Mouse (Mus musculus): ENCODE measurements around the gene Tmem86b. TPM values are rescaled to one million over a fixed set of nuclear protein-coding genes. Genes with fewer than 3 reads are reported as not detected.
A peak's percentile ranks its signal among the peaks of the same experiment; 100 is the strongest.

Gene Tmem86b
- polyA plus RNA-seq, 1 experiment from 2014 or later = 3.5 TPM

- Histone ChIP-seq H3K4me2 (replicated peaks) (no peak overlapping the region), H3K27me3 (no peaks in the 10 kb centered on the region), H3K4me3 (no peak overlapping the region), H3K27ac (no peak overlapping the region), H3K36me3 (peaks cover 51% of the 10 kb centered on the region), H3K4me1 (no peaks in the 10 kb centered on the region), H3K9ac (no peak overlapping the region), H3K9me3 (replicated peaks) (no peaks in the 10 kb centered on the region)
- ATAC-seq (ENCODE audit: low FRiP score) = no peak
- WGBS = 95% methylated on average over 3 of the region's 3 CpGs
Measured at GRCm38 (mm10) chr7:4646806-4647205, 15.6 kb upstream of the Tmem86b start.

- H3K27me3 ChIP-seq = no peaks in the 10 kb centered on the region
- H3K4me2 ChIP-seq (replicated peaks) = no peak overlapping the region
- H3K36me3 ChIP-seq = peaks cover 83% of the 10 kb centered on the region
- H3K4me3 ChIP-seq = no peak overlapping the region
- no peak for ATAC-seq (ENCODE audit: low FRiP score)
- H3K9me3 ChIP-seq (replicated peaks) = no peaks in the 10 kb centered on the region
- H3K27ac ChIP-seq = no peak overlapping the region
- 93% methylated on average over 6 of the region's 6 CpGs for WGBS
- no peaks in the 10 kb centered on the region for H3K4me1 ChIP-seq
- H3K9ac ChIP-seq = no peak overlapping the region
Measured at GRCm38 (mm10) chr7:4643225-4643624, 12.0 kb upstream of the Tmem86b start.

GRCm38 (mm10) chr7:4641956-4642355 lies 10.7 kb upstream of the Tmem86b start:
- H3K9me3 ChIP-seq (replicated peaks) = no peaks in the 10 kb centered on the region
- no peaks in the 10 kb centered on the region for H3K27me3 ChIP-seq
- H3K9ac ChIP-seq = no peak overlapping the region
- no peak overlapping the region for H3K27ac ChIP-seq
- 90% methylated on average over 7 of the region's 7 CpGs for WGBS
- no peaks in the 10 kb centered on the region for H3K4me1 ChIP-seq
- no peak for ATAC-seq (ENCODE audit: low FRiP score)
- no peak overlapping the region for H3K4me2 ChIP-seq (replicated peaks)
- no peak overlapping the region for H3K4me3 ChIP-seq
- H3K36me3 ChIP-seq = peaks cover 88% of the 10 kb centered on the region

- no peak for ATAC-seq (ENCODE audit: low FRiP score)
- Histone ChIP-seq H3K4me2 (replicated peaks) (no peak overlapping the region), H3K9me3 (replicated peaks) (no peaks in the 10 kb centered on the region), H3K27me3 (no peaks in the 10 kb centered on the region), H3K4me1 (no peaks in the 10 kb centered on the region), H3K27ac (no peak overlapping the region), H3K36me3 (peaks cover 89% of the 10 kb centered on the region), H3K4me3 (no peak overlapping the region), H3K9ac (no peak overlapping the region)
- WGBS = 84% methylated on average over 11 of the region's 11 CpGs
Measured at GRCm38 (mm10) chr7:4641155-4641554, 9.9 kb upstream of the Tmem86b start.

- Histone ChIP-seq H3K27ac (no peak overlapping the region), H3K4me3 (no peak overlapping the region), H3K9me3 (replicated peaks) (no peaks in the 10 kb centered on the region), H3K36me3 (peaks cover 84% of the 10 kb centered on the region), H3K4me2 (replicated peaks) (no peak overlapping the region), H3K9ac (no peak overlapping the region), H3K27me3 (no peaks in the 10 kb centered on the region), H3K4me1 (no peaks in the 10 kb centered on the region)
- no peak for ATAC-seq (ENCODE audit: low FRiP score)
- 90% methylated on average over 4 of the region's 4 CpGs for WGBS
Measured at GRCm38 (mm10) chr7:4636179-4636578, 5.0 kb upstream of the Tmem86b start.

- no peaks in the 10 kb centered on the region for H3K27me3 ChIP-seq
- H3K4me2 ChIP-seq (replicated peaks) = no peak overlapping the region
- peaks cover 64% of the 10 kb centered on the region for H3K36me3 ChIP-seq
- 68% methylated on average over 1 of the region's 1 CpGs for WGBS
- no peaks in the 10 kb centered on the region for H3K4me1 ChIP-seq
- no peak for ATAC-seq (ENCODE audit: low FRiP score)
- H3K9me3 ChIP-seq (replicated peaks) = no peaks in the 10 kb centered on the region
- H3K4me3 ChIP-seq = no peak overlapping the region
- H3K27ac ChIP-seq = no peak overlapping the region
- H3K9ac ChIP-seq = no peak overlapping the region
Measured at GRCm38 (mm10) chr7:4630198-4630597, 1.0 kb downstream of the Tmem86b start.

- Histone ChIP-seq H3K4me1 (no peaks in the 10 kb centered on the region), H3K4me3 (no peak overlapping the region), H3K9ac (no peak overlapping the region), H3K27me3 (no peaks in the 10 kb centered on the region), H3K27ac (no peak overlapping the region), H3K4me2 (replicated peaks) (no peak overlapping the region), H3K36me3 (peaks cover 59% of the 10 kb centered on the region), H3K9me3 (replicated peaks) (no peaks in the 10 kb centered on the region)
- ATAC-seq (ENCODE audit: low FRiP score) = no peak
- WGBS = 79% methylated on average over 5 of the region's 5 CpGs
Measured at GRCm38 (mm10) chr7:4629586-4629985, 1.6 kb downstream of the Tmem86b start.

GRCm38 (mm10) chr7:4625928-4626327 lies 5.3 kb downstream of the Tmem86b start:
- Histone ChIP-seq H3K27ac (no peak overlapping the region), H3K36me3 (peaks cover 26% of the 10 kb centered on the region), H3K4me3 (no peak overlapping the region), H3K27me3 (no peaks in the 10 kb centered on the region), H3K9ac (no peak overlapping the region), H3K4me2 (replicated peaks) (no peak overlapping the region), H3K4me1 (no peaks in the 10 kb centered on the region), H3K9me3 (replicated peaks) (no peaks in the 10 kb centered on the region)
- ATAC-seq (ENCODE audit: low FRiP score) = no peak
- 91% methylated on average over 2 of the region's 2 CpGs for WGBS

- 37% methylated on average over 1 of the region's 1 CpGs for WGBS
- Histone ChIP-seq H3K4me2 (replicated peaks) (no peak overlapping the region), H3K4me3 (no peak overlapping the region), H3K4me1 (no peaks in the 10 kb centered on the region), H3K9ac (no peak overlapping the region), H3K27ac (no peak overlapping the region), H3K36me3 (peaks cover 12% of the 10 kb centered on the region), H3K27me3 (no peaks in the 10 kb centered on the region), H3K9me3 (replicated peaks) (no peaks in the 10 kb centered on the region)
- ATAC-seq (ENCODE audit: low FRiP score) = no peak
Measured at GRCm38 (mm10) chr7:4624343-4624742, 6.9 kb downstream of the Tmem86b start.

- no peak overlapping the region for H3K4me3 ChIP-seq
- no peaks in the 10 kb centered on the region for H3K27me3 ChIP-seq
- 34% methylated on average over 4 of the region's 4 CpGs for WGBS
- no peak overlapping the region for H3K27ac ChIP-seq
- no peaks in the 10 kb centered on the region for H3K9me3 ChIP-seq (replicated peaks)
- peaks cover 5% of the 10 kb centered on the region for H3K36me3 ChIP-seq
- ATAC-seq (ENCODE audit: low FRiP score) = peak; percentile 75; the same call in 1 of the 2 replicates
- H3K4me2 ChIP-seq (replicated peaks) = no peak overlapping the region
- H3K9ac ChIP-seq = no peak overlapping the region
- H3K4me1 ChIP-seq = no peaks in the 10 kb centered on the region
Measured at GRCm38 (mm10) chr7:4623544-4624189, 7.6 kb downstream of the Tmem86b start.

- WGBS = 22% methylated on average over 1 of the region's 1 CpGs
- H3K9me3 ChIP-seq (replicated peaks) = no peaks in the 10 kb centered on the region
Measured at GRCm38 (mm10) chr7:4619979-4620378, 11.2 kb downstream of the Tmem86b start.

GRCm38 (mm10) chr7:4613740-4614403 lies 17.4 kb downstream of the Tmem86b start:
- Histone ChIP-seq H3K4me2 (replicated peaks) (no peak overlapping the region), H3K9ac (no peak overlapping the region), H3K9me3 (replicated peaks) (no peaks in the 10 kb centered on the region), H3K36me3 (no peaks in the 10 kb centered on the region), H3K27ac (no peak overlapping the region), H3K4me1 (no peaks in the 10 kb centered on the region), H3K4me3 (no peak overlapping the region), H3K27me3 (no peaks in the 10 kb centered on the region)
- no peak for ATAC-seq (ENCODE audit: low FRiP score)
- WGBS = 63% methylated on average over 14 of the region's 14 CpGs

More at GRCm38 (mm10) chr7:4619979-4620378, 11.2 kb downstream of the Tmem86b start:
- no peak overlapping the region for H3K27ac ChIP-seq
- no peaks in the 10 kb centered on the region for H3K4me1 ChIP-seq
- no peaks in the 10 kb centered on the region for H3K36me3 ChIP-seq
- H3K4me3 ChIP-seq = no peak overlapping the region
- H3K4me2 ChIP-seq (replicated peaks) = no peak overlapping the region
- H3K27me3 ChIP-seq = no peaks in the 10 kb centered on the region
- H3K9ac ChIP-seq = no peak overlapping the region
- no peak for ATAC-seq (ENCODE audit: low FRiP score)

- no peak overlapping the region for H3K9ac ChIP-seq
- H3K36me3 ChIP-seq = no peaks in the 10 kb centered on the region
- H3K27me3 ChIP-seq = no peaks in the 10 kb centered on the region
- no peak for ATAC-seq (ENCODE audit: low FRiP score)
- no peaks in the 10 kb centered on the region for H3K9me3 ChIP-seq (replicated peaks)
- H3K4me3 ChIP-seq = no peak overlapping the region
- H3K4me1 ChIP-seq = no peaks in the 10 kb centered on the region
- H3K4me2 ChIP-seq (replicated peaks) = no peak overlapping the region
- whole genome bisulfite sequencing = 73% methylated on average over 1 of the region's 1 CpGs
- H3K27ac ChIP-seq = no peak overlapping the region
Measured at GRCm38 (mm10) chr7:4612956-4613355, 18.3 kb downstream of the Tmem86b start.

Measured in hindbrain, embryonic 12.5 days (tissue).